Comparison of ENCODE assay signal across 23 mouse cellular contexts in genomic region chr10:4005191-4005590, GRCm38 (mm10). TPM values are rescaled to one million over a fixed set of nuclear protein-coding genes. Genes with fewer than 3 reads are reported as not detected.
A peak's percentile ranks its signal among the peaks of the same experiment; 100 is the strongest.
DNase-seq lines count a peak whose midpoint lies in the region; ATAC-seq and TF ChIP-seq lines count a peak whose summit lies in the region.
"Had no signal": no experiment of that assay in that cellular context is flagged by ENCODE, and none has a peak within 500 bp of the region (broad histone marks: within the 10 kb centered on the region; RNA-seq: fewer than 3 reads in every experiment).

No protein-coding gene starts in this region.

- H3K4me3 ChIP-seq in heart, embryonic 16.5 days (ENCODE audit: low read length), result no peak overlapping the region
- H3K4me3 ChIP-seq in kidney, postnatal 0 days (replicated peaks; ENCODE audit: low read depth, low read length), result no peak overlapping the region
- no peak overlapping the region for H3K4me3 ChIP-seq in intestine, embryonic 14.5 days (ENCODE audit: low read depth, low read length)
- H3K4me3 ChIP-seq in stomach, embryonic 14.5 days (ENCODE audit: low read depth, low read length), result no peak overlapping the region
- H3K4me3 ChIP-seq in midbrain, embryonic 16.5 days (ENCODE audit: low read depth, low read length), result no peak overlapping the region
- H3K4me3 ChIP-seq: forebrain, embryonic 13.5 days; hindbrain, embryonic 15.5 days; left cerebral cortex, adult 2 months; limb, embryonic 12.5 days had no signal

- peak overlapping the region; percentile 39; the same call in 1 of the 2 replicates for H3K27ac ChIP-seq in heart, embryonic 16.5 days (ENCODE audit: low read length)
- no peak overlapping the region for H3K27ac ChIP-seq in kidney, postnatal 0 days
- H3K27ac ChIP-seq in intestine, embryonic 14.5 days (ENCODE audit: low read depth), result peak overlapping the region; percentile 35
- H3K27ac ChIP-seq in stomach, embryonic 14.5 days (ENCODE audit: low read length), result peak overlapping the region; percentile 89
- H3K27ac ChIP-seq in midbrain, embryonic 16.5 days (ENCODE audit: low read length), result no peak overlapping the region
- H3K27ac ChIP-seq: forebrain, embryonic 13.5 days; hindbrain, embryonic 15.5 days; left cerebral cortex, adult 2 months; limb, embryonic 12.5 days; liver, embryonic 14.5 days; macrophage had no signal

- no peak for ATAC-seq in heart, embryonic 16.5 days (replicated peaks; ENCODE audit: extremely low read depth, insufficient read depth, low FRiP score)
- ATAC-seq in kidney, postnatal 0 days (replicated peaks; ENCODE audit: low FRiP score, low read depth), result no peak
- ATAC-seq in intestine, embryonic 14.5 days (replicated peaks; ENCODE audit: low FRiP score, low TSS enrichment, low read depth), result no peak
- no peak for ATAC-seq in stomach, embryonic 14.5 days (ENCODE audit: insufficient number of reproducible peaks, insufficient read depth, low FRiP score, low read depth)
- ATAC-seq in midbrain, embryonic 16.5 days, result no peak
- ATAC-seq: forebrain, embryonic 13.5 days had no signal

- 72% methylated on average over 7 of the region's 7 CpGs for WGBS in heart, embryonic 16.5 days
- 49% methylated on average over 7 of the region's 7 CpGs for WGBS in kidney, postnatal 0 days
- WGBS in intestine, embryonic 14.5 days, result 69% methylated on average over 7 of the region's 7 CpGs
- 67% methylated on average over 7 of the region's 7 CpGs for WGBS in stomach, embryonic 14.5 days
- whole genome bisulfite sequencing in midbrain, embryonic 16.5 days, result 91% methylated on average over 7 of the region's 7 CpGs

- H3K36me3 ChIP-seq in heart, embryonic 16.5 days (ENCODE audit: control insufficient read depth, insufficient read depth), result no peaks in the 10 kb centered on the region
- no peaks in the 10 kb centered on the region for H3K36me3 ChIP-seq in kidney, postnatal 0 days (ENCODE audit: insufficient read depth, low read length)
- peaks cover 8% of the 10 kb centered on the region; the same call in 1 of the 2 replicates for H3K36me3 ChIP-seq in intestine, embryonic 14.5 days (ENCODE audit: control insufficient read depth, insufficient read depth, low read length)
- H3K36me3 ChIP-seq in stomach, embryonic 14.5 days (ENCODE audit: control insufficient read depth, insufficient read depth, low read length), result no peaks in the 10 kb centered on the region
- no peaks in the 10 kb centered on the region for H3K36me3 ChIP-seq in midbrain, embryonic 16.5 days (ENCODE audit: control insufficient read depth, insufficient read depth, low read length)
- H3K36me3 ChIP-seq: hindbrain, embryonic 15.5 days; limb, embryonic 12.5 days had no signal

- intact Hi-C loops in heart, postnatal 14 days (cut with DNase I), result no loop called here

- peak; percentile 24; the same call in 1 of the 2 replicates for TF ChIP-seq CTCF in kidney, postnatal 0 days (IDR thresholded peaks at IDR 0.05; ENCODE audit: low read depth)

- no peaks in the 10 kb centered on the region for H3K27me3 ChIP-seq in heart, embryonic 16.5 days (ENCODE audit: control insufficient read depth, insufficient read depth, low read length)
- H3K27me3 ChIP-seq in kidney, postnatal 0 days (ENCODE audit: insufficient read depth, low read length), result no peaks in the 10 kb centered on the region
- no peaks in the 10 kb centered on the region for H3K27me3 ChIP-seq in intestine, embryonic 14.5 days (replicated peaks; ENCODE audit: control insufficient read depth, insufficient read depth, low read length)
- H3K27me3 ChIP-seq in stomach, embryonic 14.5 days (ENCODE audit: control insufficient read depth, insufficient read depth, low read length), result no peaks in the 10 kb centered on the region
- no peaks in the 10 kb centered on the region for H3K27me3 ChIP-seq in midbrain, embryonic 16.5 days (ENCODE audit: control insufficient read depth, insufficient read depth, low read depth, low read length)
- H3K27me3 ChIP-seq: CH12.LX; forebrain, embryonic 13.5 days; hindbrain, embryonic 15.5 days; limb, embryonic 12.5 days had no signal

- no peak for DNase-seq in heart, postnatal 14 days
- DNase-seq in kidney, postnatal 0 days (ENCODE audit: low spot score), result peak; percentile 55
- DNase-seq in kidney, adult 11 months, result no peak
- DNase-seq in intestine, embryonic 14.5 days (ENCODE audit: low spot score), result no peak
- DNase-seq: adrenal gland, adult 8-10 months; cerebellum, postnatal 10 days; embryo, embryonic 11 days; gastrocnemius, postnatal 36 days; kidney, adult 9 months; right cerebral cortex, adult 18-20 months; thymus, postnatal 14 days had no signal

- no peaks in the 10 kb centered on the region for H3K4me1 ChIP-seq in heart, embryonic 16.5 days (ENCODE audit: control insufficient read depth, insufficient read depth, low read length)
- peaks cover 5% of the 10 kb centered on the region; the same call in 1 of the 2 replicates for H3K4me1 ChIP-seq in kidney, postnatal 0 days (replicated peaks; ENCODE audit: insufficient read depth, low read length)
- peaks cover 11% of the 10 kb centered on the region for H3K4me1 ChIP-seq in intestine, embryonic 14.5 days (replicated peaks; ENCODE audit: control insufficient read depth, insufficient read depth, low read length)
- H3K4me1 ChIP-seq in stomach, embryonic 14.5 days (ENCODE audit: control insufficient read depth, insufficient read depth, low read length), result peaks cover 14% of the 10 kb centered on the region
- H3K4me1 ChIP-seq in midbrain, embryonic 16.5 days (ENCODE audit: control insufficient read depth, insufficient read depth, low read length), result no peaks in the 10 kb centered on the region
- H3K4me1 ChIP-seq: forebrain, embryonic 13.5 days had no signal

- no peak overlapping the region for H3K9ac ChIP-seq in heart, embryonic 16.5 days (ENCODE audit: low read length)
- no peak overlapping the region for H3K9ac ChIP-seq in kidney, postnatal 0 days (ENCODE audit: low read depth, low read length)
- no peak overlapping the region for H3K9ac ChIP-seq in intestine, embryonic 14.5 days (ENCODE audit: low read length)
- no peak overlapping the region for H3K9ac ChIP-seq in stomach, embryonic 14.5 days (replicated peaks; ENCODE audit: low read depth, low read length)
- no peak overlapping the region for H3K9ac ChIP-seq in midbrain, embryonic 16.5 days (ENCODE audit: low read depth, low read length)
- H3K9ac ChIP-seq: forebrain, embryonic 13.5 days; hindbrain, embryonic 15.5 days; limb, embryonic 12.5 days; liver, embryonic 14.5 days had no signal

- no peak overlapping the region for H3K4me2 ChIP-seq in heart, embryonic 16.5 days (ENCODE audit: low read depth, low read length)
- no peak overlapping the region for H3K4me2 ChIP-seq in kidney, postnatal 0 days (ENCODE audit: low read length)
- H3K4me2 ChIP-seq in intestine, embryonic 14.5 days (ENCODE audit: low read length), result no peak overlapping the region
- H3K4me2 ChIP-seq in stomach, embryonic 14.5 days (replicated peaks; ENCODE audit: low read depth, low read length), result no peak overlapping the region
- no peak overlapping the region for H3K4me2 ChIP-seq in midbrain, embryonic 16.5 days (ENCODE audit: low read length)
- H3K4me2 ChIP-seq: forebrain, embryonic 13.5 days; heart, embryonic 11.5 days; hindbrain, embryonic 15.5 days; limb, embryonic 12.5 days; midbrain, embryonic 11.5 days had no signal

- no peaks in the 10 kb centered on the region for H3K9me3 ChIP-seq in heart, embryonic 16.5 days (replicated peaks; ENCODE audit: control insufficient read depth, low read length)
- no peaks in the 10 kb centered on the region for H3K9me3 ChIP-seq in kidney, postnatal 0 days (replicated peaks; ENCODE audit: low read length)
- H3K9me3 ChIP-seq in intestine, embryonic 14.5 days (ENCODE audit: control insufficient read depth, low read length), result no peaks in the 10 kb centered on the region
- no peaks in the 10 kb centered on the region for H3K9me3 ChIP-seq in stomach, embryonic 14.5 days (ENCODE audit: control insufficient read depth, low read depth, low read length)
- H3K9me3 ChIP-seq in midbrain, embryonic 16.5 days (replicated peaks; ENCODE audit: control insufficient read depth, low read length, poor library complexity, severe bottlenecking), result no peaks in the 10 kb centered on the region
- H3K9me3 ChIP-seq: forebrain, embryonic 13.5 days; hindbrain, embryonic 15.5 days; limb, embryonic 12.5 days had no signal

RNA-seq across cellular contexts. Expression of gene Mthfd1l, which starts 32.3 kb away (rescaled TPM):
- polyA plus RNA-seq in heart, embryonic 16.5 days (2015; fragmentation: Nextera tagmentation; extraction: Ambion mirVana), result 10.1 and 10.2 TPM in 2 replicates
- total RNA-seq in heart, postnatal 14 days (2021), result 1 to 10 TPM; 1.5 to 1.7 TPM
- polyA plus RNA-seq in kidney, postnatal 0 days (2015; fragmentation: Nextera tagmentation; extraction: Ambion mirVana), result 9.1 and 10.7 TPM in 2 replicates
- polyA plus RNA-seq in intestine, embryonic 14.5 days (2014; fragmentation: Nextera tagmentation; extraction: Ambion mirVana), result 23.9 and 27.5 TPM in 2 replicates
- 14.6 and 16.3 TPM in 2 replicates for polyA plus RNA-seq in stomach, embryonic 14.5 days (2014; fragmentation: Nextera tagmentation; extraction: Ambion mirVana)
- polyA plus RNA-seq in midbrain, embryonic 16.5 days (2015; fragmentation: Nextera tagmentation; extraction: Ambion mirVana), result 6.0 and 7.3 TPM in 2 replicates

Comparison
In these comparisons a context has a peak if more than half of its experiments do, and no peak if none do; other contexts are left out.
1. H3K27ac ChIP-seq: peak in heart, embryonic 16.5 days (single experiment), intestine, embryonic 14.5 days (single experiment) and stomach, embryonic 14.5 days (single experiment); none in kidney, postnatal 0 days (single experiment) and midbrain, embryonic 16.5 days (single experiment).